Mouse (Mus musculus): ENCODE measurements around the gene Ttc4.

DNA sequence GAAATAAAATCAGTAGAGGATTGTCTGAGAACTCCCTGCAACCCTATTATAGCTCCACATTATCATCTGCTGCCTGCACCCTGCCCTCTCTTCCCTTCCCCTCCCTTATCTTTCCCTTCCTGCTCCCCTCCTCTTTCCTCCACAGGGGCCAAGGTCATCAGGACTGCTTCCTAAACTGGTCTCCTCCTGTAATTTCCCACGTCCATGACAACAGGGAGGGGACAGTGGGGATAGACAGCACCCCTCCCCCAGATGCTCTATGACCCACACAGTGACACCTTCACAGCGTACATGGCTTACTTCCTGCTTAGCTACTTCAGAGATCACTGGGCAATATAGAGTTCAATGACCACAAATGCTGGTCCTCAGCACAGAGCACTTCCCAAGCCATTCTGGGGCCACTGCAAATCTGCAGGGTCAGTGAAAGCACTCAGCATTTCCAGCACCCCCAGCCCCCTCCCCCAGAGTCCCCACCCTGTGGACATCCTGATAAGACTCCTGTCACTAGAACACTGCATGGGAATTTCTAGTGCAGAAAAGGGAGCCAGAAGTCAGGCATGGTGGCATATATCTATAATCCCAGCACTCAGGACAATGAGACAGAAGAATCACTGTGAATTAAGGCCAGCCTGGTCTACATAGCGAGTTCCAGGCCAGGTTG, 10.0 kb upstream of the Ttc4 start:
- TF ChIP-seq CTCF (IDR thresholded peaks at IDR 0.05; ENCODE audit: control insufficient read depth, insufficient read depth, insufficient replicate concordance, low read depth, low read length) (no peak), POLR2A (IDR thresholded peaks at IDR 0.05; ENCODE audit: control insufficient read depth, low read depth, low read length) (no peak)
